Mouse (Mus musculus) embryo, embryonic 10.5 days (tissue): ENCODE measurements around the gene Mtfr1l.
"Not testable (repeated sequence)": the region's sequence is repeated elsewhere in the genome, so short reads cannot be mapped to it uniquely, and the experiment has no call there.

Experiments used
- DNase-seq: peaks from one replicate; pipeline ENCODE4 v3.0.0-alpha.2; 2015; ENCODE audit warnings: low spot score

The Mtfr1l gene

DNA sequence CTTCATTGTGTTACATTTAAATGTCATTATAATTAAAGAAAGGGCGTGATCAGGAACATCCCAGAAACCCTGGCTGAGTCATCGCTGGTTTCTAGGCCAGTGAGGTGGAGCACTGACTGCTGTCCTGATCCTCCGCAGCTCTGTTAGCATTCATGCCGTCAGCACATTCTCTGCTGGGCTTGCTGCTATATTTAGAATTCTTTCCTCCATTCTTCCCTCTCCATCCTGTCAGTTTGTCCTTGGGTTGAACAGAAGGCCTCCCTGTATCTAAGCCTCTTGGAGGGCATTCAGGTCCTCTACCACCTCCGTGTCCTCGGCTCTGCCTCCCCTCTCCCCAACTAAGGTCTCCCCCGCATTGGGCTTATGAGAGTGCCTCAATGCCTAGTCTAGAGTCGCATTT lies 18.2 kb downstream of the Mtfr1l start:
- no peak for DNase-seq

DNA sequence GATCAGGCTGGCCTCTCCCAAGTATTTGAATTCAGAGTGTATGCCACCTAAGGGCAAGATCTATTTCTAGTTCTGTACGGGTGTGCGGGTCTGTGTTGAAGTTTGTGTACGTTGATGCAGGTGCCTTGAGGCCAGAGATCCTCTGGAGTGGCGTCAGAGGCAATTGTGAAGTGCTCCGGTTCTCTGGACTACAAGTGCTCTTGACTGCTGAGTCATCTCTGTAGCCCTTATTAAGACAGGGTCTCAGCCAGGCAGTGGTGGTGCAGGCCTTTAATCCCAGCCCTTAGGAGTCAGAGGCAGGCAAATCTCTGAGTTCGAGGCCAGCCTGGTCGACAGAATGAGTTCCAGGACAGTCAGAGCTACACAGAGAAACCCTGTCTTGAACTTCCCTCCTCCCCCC lies 19.6 kb downstream of the Mtfr1l start:
- DNase-seq: no peak

DNA sequence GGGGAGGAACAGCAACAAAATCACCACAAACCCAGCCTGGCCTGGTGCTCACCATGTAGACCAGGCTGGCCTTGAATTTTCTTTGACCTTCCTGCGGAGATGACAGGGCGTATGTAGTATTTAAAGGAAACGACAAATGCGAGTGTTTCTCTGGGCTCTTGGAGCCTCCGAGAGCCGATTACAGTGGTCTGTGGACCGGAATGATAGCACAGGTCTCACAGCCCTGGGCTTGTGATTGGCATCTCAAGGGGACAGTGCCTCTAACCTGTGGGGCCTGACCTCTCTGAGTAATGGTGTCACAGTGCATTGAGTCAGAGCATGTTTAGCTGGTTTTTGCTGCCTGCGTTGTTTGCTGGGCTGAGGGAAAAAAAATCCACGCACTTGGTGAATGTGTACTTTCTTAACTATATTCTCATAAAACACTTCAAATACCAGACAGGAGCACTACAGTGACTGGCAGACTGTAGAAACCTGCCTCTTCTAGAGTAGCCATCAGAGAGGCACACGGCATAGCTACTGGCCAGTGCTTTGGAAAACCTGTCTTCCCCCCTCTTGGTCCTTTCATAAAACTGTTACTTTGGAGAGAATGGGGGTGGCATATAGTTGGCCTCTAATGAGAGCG lies 20.8 kb downstream of the Mtfr1l start:
- DNase-seq: no peak

DNA sequence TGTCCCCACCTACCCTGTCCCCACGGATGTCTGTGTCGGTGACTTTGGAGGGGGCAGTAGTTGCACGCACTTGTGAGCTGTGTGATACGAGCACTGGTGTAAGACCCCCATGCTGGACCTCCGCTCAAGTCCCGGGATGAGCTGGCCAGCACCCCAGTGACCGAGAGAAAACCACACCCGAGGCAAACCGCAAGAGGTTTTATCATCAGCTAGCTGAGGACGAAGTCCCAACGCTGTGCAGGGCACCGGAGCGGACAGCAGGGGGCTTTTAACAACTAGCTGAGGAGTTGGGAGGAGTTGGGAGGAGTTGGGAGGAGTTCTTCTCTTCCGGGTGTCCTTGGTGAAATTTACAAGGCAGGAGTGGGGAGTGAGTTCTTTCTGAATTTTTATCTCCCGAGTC lies 22.4 kb downstream of the Mtfr1l start:
- DNase-seq: peak; percentile 81

DNA sequence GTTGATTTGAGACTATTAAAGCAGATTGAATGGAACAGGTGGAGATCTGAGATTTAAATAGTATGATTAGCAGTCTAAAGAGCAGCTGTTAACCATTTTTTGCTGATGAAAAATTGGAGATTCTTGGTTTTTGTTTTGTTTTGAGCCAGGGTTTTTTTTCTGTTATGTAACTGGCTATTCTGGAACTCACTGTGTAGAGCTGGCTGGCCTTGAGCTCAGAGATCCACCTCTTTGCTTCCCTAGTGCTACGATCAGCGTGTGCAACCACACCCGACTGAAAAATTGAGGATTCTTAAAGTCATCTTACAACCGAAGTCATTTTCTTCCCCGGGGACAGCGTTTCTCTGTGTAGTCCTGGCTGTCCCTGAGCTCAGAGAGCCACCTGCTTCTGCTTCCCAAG lies 23.5 kb downstream of the Mtfr1l start:
- no peak for DNase-seq

DNA sequence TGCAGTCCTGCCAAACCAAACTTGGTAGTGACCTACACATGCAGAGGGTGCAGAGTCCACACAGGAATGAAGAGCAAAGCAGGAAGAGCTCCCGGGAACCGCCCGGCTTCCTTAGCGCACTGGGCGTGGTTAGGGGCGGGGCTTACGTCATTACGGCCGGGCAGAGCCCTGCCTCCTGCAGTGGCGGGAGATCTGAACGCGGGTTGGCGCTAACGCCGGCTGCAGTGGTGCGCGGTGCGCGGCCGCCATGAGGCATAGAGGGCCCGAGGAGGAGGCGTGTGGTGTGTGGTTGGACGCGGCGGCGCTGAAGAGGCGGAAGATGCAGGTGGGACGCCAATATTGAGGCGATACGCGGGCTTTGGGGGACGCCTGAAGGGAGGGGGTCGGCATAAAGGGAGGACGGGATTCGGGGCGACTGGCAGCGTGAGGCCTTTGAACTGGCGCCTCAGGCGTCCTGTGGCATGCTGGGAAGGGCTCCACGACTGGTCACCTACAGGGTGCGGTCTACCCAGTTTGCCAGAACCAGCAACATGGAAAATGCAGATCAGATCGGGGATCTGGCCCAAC lies 24.3 kb downstream of the Mtfr1l start, which contains the start of gene Aunip:
Gene Aunip (plus strand): TSS at position 155 of the 567 bp plus-strand sequence.
- DNase-seq: peak; percentile 97

DNA sequence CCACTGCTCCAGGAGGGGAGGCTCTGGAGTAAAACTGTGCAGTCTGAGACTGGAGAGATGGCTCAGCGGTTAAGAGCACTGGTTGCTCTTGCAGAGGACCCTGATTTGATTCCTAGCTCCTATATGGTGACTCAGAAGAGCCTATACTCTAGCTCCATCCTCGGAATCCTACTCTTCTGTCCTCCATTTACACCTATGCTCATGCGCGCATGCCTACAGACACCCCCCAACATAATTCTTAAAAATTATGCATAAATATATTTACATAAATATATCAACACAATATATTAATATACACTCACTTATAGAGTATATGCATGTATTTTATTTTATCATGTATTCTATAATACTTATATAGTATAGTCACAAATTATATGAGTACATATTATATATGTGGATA lies 24.8 kb downstream of the Mtfr1l start:
- DNase-seq: no peak

DNA sequence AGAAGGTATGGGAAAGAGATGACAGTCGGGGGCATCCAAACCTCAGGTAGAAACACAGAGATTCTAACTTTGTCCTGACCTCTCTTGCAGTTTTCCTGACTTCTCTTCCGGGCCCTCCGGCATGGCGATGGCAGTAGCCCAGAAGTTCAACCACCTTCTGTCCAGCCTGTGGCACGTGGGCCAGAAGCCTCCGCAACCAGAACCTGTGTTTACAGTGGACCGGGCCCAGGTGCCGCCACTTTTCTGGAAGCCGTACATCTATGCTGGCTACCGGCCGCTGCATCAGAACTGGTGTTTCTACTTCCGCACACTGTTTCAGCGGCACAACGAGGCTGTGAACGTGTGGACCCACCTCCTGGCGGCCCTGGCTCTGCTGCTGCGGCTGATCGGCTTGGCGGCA lies 28.5 kb downstream of the Mtfr1l start:
- no peak for DNase-seq

DNA sequence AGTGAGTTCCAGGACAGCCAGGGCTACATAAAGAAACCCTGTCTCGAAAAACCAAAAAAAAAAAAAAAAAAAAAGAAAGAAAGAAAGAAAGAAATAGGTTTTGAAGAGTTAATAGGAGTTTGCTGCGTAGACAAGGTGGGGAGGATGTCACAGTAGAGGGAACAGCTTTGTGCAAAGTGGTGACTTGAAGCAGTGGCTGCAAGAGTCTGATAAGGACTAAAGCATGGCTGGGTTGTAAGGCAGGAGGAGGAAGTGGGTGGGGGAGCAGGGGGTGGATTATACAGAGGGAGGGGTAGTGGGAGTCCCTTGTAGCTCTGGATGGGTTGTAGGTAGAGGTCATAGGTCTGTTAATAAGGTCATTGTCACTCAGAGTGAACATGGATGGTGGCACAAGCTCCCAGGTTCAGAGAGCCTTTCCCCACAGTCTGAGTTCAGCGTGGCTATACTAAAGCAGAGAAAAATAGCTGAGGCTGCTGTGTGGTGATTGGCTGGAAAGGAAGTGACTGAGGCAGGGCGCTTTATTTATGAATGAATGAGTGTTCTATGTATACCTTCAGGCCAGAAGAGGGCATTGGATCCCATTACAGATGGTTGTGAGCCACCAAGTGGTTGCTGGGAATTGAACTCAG lies 29.1 kb downstream of the Mtfr1l start:
- no peak for DNase-seq

DNA sequence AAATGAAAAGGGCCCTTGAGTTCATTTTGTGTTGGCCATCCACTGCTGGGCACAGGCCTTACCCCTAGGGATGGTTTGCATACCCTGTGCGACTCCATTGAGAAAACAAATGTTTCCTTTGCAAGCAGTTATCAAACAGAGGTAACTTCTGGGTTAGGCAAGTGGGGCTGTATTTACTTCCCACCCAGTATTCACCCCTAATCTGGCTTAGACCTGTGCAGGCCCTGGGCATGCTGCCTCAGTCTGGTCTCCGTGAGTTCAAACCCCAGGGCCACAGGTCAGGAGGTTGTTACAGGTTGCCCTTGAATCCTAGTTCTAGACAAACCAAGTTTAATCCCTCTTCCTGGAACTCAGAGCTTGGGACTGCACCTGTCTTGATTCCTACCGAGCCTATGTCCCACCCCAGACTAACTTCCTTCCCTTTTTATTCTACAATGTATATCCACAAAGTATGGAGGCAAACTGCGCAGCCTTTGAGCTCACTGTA lies 29.8 kb downstream of the Mtfr1l start:
- DNase-seq: no peak

DNA sequence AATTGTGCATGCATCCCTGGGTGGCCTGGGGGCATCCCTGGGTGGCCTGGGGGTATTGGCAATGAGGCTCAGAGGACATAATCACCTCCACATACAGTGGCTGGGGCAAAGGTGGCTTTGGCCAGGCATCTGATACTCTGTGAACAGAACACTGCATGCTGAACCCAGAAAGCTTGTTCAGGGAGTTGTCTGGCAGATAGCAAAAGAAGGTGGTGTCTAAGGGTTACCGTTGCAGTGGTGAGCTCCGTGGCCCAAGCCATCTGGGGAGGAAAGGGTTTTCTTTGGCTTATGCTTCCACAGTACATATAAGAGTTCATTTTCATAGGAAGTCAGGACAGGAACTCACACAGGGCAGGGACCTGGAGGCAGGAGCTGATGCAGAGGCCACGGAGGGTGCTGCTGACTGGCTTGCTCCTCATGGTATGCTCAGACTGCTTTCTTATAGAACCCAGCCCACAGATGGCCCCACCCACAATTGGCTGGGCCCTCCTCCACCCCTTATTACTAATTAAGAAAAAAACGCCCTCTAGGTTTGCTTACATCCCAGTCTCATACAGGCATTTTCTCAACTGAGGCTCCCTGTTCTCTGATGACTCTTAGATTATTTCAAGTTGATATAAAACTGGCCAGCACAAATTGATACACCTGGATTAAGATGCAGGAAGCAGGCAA lies 31.4 kb downstream of the Mtfr1l start:
- DNase-seq: no peak

DNA sequence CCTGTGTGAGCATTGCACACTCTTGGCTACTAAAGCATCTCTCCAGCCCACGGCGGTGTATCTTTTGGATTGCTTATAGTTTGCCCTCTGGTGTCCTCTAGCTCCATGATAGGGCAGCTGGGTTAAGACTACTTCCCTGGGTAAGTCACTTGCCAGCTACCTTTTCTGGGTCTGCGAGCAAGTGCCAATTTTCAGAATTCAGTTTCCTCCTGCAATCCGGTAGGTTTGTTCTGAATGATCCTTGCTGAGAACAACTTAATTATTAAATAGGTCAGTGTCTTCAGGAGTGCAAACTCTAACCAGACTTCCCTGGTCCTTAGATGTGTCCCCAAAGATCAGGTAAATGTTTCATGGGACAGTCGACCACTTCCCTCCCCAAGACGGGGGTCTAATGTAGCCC lies 34.1 kb downstream of the Mtfr1l start:
- no peak for DNase-seq

DNA sequence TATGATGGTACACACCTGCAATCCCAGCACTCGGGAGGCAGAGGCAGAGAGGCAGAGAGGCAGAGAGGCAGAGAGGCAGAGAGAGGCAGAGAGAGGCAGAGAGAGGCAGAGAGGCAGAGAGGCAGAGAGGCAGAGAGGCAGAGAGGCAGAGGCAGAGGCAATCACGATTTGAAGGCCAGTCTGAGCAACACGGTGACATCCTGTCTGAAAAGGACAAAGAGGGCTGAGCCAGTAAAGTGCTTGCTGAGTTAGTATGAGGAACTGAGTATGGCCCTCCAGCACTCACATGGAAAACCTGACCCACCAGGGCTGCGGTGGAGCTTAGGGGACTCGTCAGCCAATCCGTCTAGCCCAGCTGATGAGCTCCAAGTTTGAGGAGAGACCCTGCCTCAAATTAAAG lies 36.2 kb downstream of the Mtfr1l start:
- DNase-seq: not testable (repeated sequence)

DNA sequence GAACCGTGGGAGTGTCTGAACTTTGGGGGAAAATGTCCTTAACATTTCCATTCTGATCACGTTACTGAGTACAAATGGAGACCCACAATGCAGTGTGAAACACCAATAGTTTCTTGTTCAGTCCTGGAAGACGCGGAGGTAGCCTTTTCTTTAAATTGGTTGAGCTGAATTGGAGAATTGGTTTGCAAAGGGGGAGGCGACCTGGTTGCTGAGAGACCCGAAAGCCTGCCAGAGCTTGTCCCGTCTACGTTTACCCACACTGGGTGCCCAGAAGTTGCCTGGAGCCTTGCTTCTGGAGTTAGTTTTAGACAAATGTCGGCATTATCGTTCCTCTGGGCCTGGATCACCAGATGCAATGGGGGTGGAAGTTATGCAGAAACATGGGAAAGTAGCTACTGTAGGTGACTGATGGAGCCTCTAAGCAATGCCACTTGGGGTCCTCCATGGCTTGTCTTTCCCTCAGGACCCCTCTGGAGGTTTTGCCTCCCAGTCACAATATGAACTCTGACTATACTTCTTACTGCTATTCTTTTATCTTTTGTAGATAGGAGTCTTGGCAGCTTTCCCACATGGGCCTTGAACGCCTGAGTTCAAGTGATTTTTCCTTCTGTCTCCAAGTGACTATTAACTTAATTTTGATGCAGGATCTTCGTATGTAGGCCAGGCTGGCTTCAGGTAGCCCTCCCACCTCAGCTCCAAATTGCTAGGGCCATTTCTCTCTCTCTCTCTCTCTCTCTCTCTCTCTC lies 37.0 kb downstream of the Mtfr1l start:
- DNase-seq: no peak

DNA sequence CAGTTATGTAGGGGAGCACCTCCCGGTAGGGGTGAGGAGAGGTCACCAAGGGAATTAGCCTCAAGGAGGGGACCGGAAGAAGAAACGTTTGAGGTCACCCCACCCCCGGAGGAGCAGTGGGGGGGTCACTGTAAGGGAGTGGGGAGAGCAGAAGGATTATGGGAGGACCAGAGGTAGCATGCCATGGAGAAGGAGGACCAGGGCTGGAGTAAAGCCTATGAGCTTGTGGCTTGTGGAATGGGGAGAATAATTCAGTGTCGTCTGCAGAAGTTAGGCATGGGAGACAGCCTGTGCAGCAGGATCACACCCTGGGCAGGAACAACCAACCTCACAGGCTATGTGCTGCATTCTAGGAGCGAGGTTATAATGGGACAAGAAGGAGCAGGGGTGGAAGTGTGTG lies 38.0 kb downstream of the Mtfr1l start:
- DNase-seq: no peak

DNA sequence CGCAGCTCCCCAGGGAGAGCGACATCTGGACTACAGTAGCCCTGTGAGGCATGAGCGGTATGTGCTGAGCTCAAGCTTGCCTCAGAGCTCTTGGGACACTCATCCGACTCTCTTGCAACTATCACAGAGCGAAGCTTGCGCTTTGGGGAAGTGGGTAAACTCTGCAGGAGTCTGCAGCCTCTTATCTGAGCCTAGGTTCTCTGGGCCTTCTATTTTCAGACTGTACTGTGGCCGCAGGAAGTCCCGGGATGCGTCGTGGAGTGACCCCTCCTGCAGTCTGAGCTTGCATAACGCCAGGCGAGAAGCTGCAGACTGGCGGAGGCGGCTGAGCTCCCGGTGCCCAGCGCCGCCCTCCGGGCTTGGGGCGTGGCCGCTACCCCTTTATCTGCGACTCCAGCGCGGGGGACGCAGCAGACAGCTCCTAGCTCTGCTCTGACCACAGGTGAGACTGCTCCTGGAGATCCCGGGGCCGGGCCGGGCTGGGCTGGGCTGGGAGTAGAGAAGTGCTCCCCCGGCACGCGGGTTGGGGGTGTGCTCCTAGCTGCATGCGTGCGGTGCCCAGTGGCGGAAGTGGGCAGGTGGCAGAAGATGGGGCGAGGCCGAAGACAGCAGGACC lies 38.5 kb downstream of the Mtfr1l start, which contains the start of gene Paqr7:
Gene Paqr7 (plus strand): TSS at position 103 of the 616 bp plus-strand sequence.
- DNase-seq: peak; percentile 62

DNA sequence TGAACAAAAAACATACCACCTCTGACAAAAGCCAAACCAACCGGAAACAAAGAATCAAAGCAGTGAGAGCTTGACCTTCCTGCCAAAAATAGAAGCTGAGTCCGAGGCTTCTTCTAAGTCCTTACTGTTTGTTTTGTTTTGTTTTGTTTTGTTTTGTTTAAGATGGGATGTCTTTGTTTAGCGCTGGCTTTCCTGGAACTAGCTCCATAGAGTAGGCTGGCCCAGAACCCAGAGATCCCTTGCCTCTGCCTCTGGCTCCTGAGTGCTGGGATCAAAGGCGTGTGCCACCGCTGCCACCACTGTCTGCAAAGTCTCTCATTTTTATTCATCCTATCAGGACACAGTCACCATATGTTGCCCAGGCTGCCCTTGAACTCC lies 39.7 kb downstream of the Mtfr1l start:
- no peak for DNase-seq

DNA sequence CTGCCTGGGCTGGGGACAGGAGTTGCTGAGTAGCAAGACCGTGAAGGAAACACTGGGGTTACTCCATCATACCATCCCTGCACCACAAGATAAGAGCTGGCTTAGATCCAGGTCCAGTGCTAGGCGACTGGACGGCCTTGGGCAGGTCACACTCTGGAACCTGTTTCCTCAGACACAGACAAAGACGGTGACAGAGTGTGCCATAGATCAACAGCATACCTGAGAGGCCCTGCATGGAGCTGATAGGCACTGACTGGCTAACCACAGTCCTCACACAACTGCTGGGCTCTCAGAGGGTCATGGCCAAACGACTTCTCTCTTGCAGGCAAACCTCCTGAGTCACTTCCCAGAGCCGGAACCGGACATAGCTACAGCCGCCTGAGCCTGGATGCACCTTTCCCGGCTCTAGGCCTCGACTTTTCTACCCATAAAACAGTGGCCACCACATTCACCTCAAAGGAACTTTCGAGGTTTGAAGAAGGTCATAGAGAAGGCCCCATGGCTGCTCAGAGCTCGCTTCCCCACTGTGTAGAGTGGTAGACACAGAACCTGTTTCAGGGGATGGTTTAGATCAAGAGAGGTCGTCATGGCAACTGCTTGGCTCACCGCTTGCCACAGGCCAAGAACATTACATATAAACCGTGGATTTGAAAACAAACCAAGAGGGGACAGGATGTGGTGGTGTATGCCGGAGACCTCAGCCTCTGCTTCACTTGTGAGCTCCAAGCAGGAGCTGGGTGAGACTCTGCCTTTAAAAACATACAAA lies 40.2 kb downstream of the Mtfr1l start:
- DNase-seq: peak; percentile 26

DNA sequence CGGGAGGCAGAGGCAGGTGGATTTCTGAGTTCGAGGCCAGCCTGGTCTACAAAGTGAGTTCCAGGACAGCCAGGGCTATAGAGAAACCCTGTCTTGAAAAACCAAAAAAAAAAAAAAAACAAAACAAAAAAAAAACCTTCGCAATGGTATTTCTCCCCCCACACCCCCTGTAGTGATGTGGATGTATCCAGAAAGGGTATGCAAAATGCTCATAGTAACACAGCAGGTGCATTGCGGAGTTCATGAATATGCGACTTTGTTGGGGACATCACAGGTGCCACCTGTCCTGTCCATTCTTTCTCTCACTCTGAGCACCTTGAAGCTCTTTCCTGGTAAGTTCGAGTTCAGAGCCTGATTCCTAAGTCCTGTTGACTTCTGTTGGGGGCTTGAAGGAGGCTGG lies 41.0 kb downstream of the Mtfr1l start:
- not testable (repeated sequence) for DNase-seq

DNA sequence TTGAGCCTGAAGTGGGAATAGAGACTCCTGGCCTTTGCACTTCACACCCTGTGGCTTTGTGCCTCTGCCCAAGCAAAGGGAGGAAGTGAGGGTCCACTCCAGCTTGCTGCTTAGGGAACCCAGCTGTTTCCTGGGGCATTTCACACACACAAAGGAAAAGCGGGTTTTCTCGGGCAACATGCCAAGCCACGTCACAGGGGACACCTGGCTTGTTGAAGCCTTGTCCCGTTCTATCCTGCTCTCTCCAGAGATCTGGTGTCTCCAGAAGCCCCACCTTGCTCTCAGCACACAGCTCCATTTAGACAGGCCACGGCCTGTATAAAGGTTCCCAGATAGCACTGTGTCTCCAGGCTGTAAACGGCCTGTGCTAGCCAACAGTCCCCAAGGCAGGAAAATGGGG lies 43.5 kb downstream of the Mtfr1l start:
- DNase-seq: no peak
